Mouse (Mus musculus) midbrain, embryonic 10.5 days (tissue): ENCODE results near the gene Map3k6. TPM values are rescaled to one million over a fixed set of nuclear protein-coding genes. Genes with fewer than 3 reads are reported as not detected.

Experiments used
- DNase-seq: peaks from one replicate; pipeline ENCODE4 v3.0.0-alpha.2; 2017; ENCODE audit warnings: low spot score
- H3K27ac ChIP-seq: fragments of 300-500 bp; sonication (generic); replicated peaks from 2 replicates; pipeline ENCODE4 v1.5.1; 2016; ENCODE audit warnings: mild to moderate bottlenecking
- H3K27me3 ChIP-seq: fragments of 300-500 bp; sonication (generic); 2 replicates; pipeline ENCODE4 v1.6.1; 2016; ENCODE audit warnings: low read depth, mild to moderate bottlenecking; ENCODE audit not compliant: poor library complexity, severe bottlenecking
- H3K36me3 ChIP-seq: fragments of 300-500 bp; sonication (generic); 2 replicates; pipeline ENCODE4 v1.6.1; 2016; ENCODE audit warnings: mild to moderate bottlenecking, moderate library complexity
- H3K4me1 ChIP-seq: fragments of 300-500 bp; sonication (generic); 2 replicates; pipeline ENCODE4 v1.6.1; 2016
- H3K4me3 ChIP-seq: fragments of 300-500 bp; sonication (generic); 2 replicates; pipeline ENCODE4 v1.5.1; 2016; ENCODE audit warnings: mild to moderate bottlenecking, moderate library complexity
- H3K9me3 ChIP-seq: fragments of 300-500 bp; sonication (generic); replicated peaks from 2 replicates; pipeline ENCODE4 v1.6.1; 2016; ENCODE audit warnings: mild to moderate bottlenecking
- WGBS: fragments of 180-500 bp; shearing (Covaris S2); methylation state at CpG from one replicate; pipeline ENCODE4 v1.1.7; 2016; 5-methylcytosine and 5-hydroxymethylcytosine counted together
- polyA plus RNA-seq: library from polyadenylated mRNA; unstranded; fragments of >200 nt; fragmentation: Nextera tagmentation; extraction: Ambion mirVana; gene quantifications from 2 replicates; pipeline ENCODE4 v1.2.1, GENCODE M21; 2016

Map3k6 gene
- polyA plus RNA-seq, 1 experiment from 2014 or later = 2.6 TPM

DNA sequence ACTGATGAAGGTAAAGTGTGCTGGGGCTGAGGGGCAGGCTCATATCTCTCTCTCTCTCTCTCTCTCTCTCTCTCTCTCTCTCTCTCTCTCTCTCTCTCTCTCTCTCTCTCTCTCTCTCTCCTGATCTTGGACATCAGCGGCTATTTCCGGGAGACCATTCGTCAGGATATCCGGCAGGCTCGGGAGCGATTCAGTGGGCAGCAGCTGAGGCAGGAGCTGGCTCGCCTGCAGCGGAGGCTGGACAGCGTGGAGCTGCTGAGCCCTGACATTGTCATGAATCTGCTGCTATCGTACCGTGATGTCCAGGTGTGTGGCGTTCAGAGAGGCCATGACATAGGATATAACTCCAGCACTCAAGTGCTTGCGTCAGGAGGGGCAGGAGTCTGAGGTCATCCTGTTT is 2.9 kb downstream of the Map3k6 start:
- Histone ChIP-seq H3K4me3 (no peak overlapping the region), H3K27me3 (peaks cover 99% of the 10 kb centered on the region), H3K36me3 (no peaks in the 10 kb centered on the region), H3K27ac (no peak overlapping the region), H3K9me3 (no peaks in the 10 kb centered on the region), H3K4me1 (peaks cover 33% of the 10 kb centered on the region)
- WGBS = 78% methylated on average over 13 of the region's 13 CpGs
- DNase-seq = no peak

DNA sequence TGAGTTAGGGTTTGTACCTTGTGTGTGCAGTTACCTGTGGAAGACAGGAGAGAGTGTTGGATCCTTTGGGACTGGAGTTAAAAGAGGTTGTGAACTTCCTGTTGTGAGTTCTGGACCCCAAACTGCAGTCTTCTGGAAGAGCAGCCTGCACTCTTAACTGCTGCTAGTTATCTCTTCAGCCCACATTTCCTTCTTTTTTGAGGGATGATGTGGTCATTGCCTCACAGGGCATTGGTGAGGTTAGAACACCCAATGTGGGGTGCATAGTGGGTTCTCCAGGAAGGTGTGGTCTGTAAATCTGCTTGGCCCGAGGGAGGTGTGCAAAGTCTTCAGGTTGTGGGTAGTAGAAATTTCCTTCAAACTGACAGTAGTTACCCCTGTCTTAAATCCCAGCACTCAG is 3.7 kb downstream of the Map3k6 start:
- Histone ChIP-seq H3K9me3 (no peaks in the 10 kb centered on the region), H3K27ac (no peak overlapping the region), H3K27me3 (peaks cover 99% of the 10 kb centered on the region), H3K4me3 (no peak overlapping the region), H3K36me3 (no peaks in the 10 kb centered on the region), H3K4me1 (peaks cover 33% of the 10 kb centered on the region)
- 93% methylated on average over 1 of the region's 1 CpGs for WGBS
- DNase-seq = no peak

DNA sequence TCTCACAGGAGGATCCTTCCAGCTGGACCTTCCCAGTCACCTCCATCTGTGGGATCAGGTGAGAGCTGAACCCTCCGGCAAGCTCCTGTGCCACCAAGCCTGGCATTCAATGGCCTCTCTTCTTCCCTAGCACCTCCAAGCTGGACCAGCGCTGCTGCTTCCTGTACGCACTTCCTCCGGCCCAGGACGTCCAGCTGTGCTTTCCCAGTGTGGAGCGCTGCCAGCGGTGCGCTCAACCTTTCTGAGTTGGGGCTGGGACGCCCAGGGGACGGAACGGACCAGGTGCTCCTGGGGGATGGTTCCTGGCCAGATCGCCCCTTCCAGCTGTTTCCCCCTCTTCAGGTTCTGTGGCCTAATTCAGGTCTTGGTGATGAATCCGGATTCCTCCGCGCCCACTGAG is 6.5 kb downstream of the Map3k6 start:
- WGBS = 18% methylated on average over 15 of the region's 15 CpGs
- H3K27me3 ChIP-seq = peaks cover 100% of the 10 kb centered on the region
- H3K4me1 ChIP-seq = peaks cover 34% of the 10 kb centered on the region
- DNase-seq = no peak
- H3K27ac ChIP-seq = no peak overlapping the region
- H3K36me3 ChIP-seq = no peaks in the 10 kb centered on the region
- H3K9me3 ChIP-seq = no peaks in the 10 kb centered on the region
- no peak overlapping the region for H3K4me3 ChIP-seq

DNA sequence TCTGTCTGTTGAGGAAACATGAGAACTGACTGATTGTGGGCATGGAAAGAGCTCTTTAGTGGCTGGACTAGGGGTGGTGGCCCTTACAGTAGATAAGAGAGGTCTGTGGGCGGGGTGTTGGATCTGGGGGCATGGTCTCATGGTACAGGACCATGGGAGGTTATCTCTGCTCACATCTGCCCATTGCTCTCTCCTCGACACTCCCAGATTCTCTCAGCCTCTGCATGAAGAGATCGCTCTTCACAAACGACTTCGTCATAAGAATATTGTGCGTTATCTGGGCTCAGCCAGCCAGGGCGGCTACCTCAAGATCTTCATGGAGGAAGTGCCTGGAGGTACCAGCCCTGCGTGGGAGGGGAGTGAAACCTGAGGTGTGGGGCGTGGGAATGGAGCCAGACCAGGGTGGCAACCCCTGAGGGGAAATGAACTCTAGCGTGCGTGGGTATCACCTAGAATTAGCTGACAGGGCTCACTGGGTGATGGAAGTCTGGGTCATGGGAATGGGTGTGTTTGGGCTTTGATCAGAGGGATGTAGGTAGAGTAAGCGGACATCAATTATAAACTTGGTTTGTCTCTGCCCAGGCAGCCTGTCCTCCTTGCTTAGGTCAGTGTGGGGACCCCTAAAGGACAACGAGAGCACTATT is 7.3 kb downstream of the Map3k6 start:
- Histone ChIP-seq H3K27ac (no peak overlapping the region), H3K9me3 (no peaks in the 10 kb centered on the region), H3K36me3 (no peaks in the 10 kb centered on the region), H3K27me3 (peaks cover 100% of the 10 kb centered on the region), H3K4me1 (peaks cover 32% of the 10 kb centered on the region), H3K4me3 (no peak overlapping the region)
- WGBS = 77% methylated on average over 13 of the region's 13 CpGs
- no peak for DNase-seq

DNA sequence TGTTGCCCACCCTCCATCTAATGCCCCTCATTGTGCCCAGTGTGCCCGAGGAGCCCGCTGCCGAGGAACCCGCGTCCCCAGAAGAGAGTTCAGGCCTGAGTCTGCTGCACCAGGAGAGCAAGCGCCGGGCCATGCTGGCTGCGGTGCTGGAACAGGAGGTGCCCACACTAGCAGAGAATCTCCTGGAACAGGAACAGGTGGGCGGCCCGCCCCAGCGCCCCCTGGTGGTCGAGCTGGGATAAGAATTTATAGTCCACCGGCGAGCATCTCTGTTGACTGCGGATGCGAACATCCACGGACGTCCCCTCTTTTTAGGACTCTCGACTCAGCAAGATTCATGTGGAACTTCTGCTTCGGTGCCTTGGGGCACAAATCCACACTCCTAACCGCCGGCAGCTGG is 10.0 kb downstream of the Map3k6 start:
- Histone ChIP-seq H3K27me3 (peaks cover 100% of the 10 kb centered on the region), H3K27ac (peak overlapping the region; percentile 55; the same call in 1 of the 2 replicates), H3K4me1 (peaks cover 24% of the 10 kb centered on the region), H3K9me3 (no peaks in the 10 kb centered on the region), H3K36me3 (no peaks in the 10 kb centered on the region), H3K4me3 (peak overlapping the region; percentile 57)
- peak; percentile 82 for DNase-seq
- 2% methylated on average over 22 of the region's 22 CpGs for WGBS

DNA sequence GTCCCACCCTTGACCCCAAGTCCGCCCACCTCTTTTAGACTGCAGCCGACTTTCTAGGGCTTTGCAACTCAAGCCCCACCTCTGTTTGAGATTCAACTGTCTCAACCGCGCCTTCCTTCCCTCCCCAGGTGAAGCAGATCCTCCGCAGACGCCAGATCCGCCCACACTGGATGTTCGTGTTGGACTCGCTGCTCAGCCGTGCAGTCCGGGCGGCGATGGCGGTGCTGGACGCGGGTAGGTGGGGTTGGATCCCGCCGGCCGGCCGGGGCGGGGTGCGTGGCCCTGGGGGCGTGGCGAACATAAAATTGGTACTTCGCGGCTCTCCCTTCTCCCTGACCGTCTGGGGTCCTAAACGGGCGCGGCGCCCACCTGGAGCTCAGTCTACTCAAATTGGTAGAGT is 10.6 kb downstream of the Map3k6 start:
- peak; percentile 43 for DNase-seq
- Histone ChIP-seq H3K4me3 (peak overlapping the region; percentile 57), H3K9me3 (no peaks in the 10 kb centered on the region), H3K36me3 (no peaks in the 10 kb centered on the region), H3K4me1 (peaks cover 24% of the 10 kb centered on the region), H3K27me3 (peaks cover 100% of the 10 kb centered on the region), H3K27ac (peak overlapping the region; percentile 38; the same call in 1 of the 2 replicates)
- 0% methylated on average over 31 of the region's 31 CpGs for WGBS

DNA sequence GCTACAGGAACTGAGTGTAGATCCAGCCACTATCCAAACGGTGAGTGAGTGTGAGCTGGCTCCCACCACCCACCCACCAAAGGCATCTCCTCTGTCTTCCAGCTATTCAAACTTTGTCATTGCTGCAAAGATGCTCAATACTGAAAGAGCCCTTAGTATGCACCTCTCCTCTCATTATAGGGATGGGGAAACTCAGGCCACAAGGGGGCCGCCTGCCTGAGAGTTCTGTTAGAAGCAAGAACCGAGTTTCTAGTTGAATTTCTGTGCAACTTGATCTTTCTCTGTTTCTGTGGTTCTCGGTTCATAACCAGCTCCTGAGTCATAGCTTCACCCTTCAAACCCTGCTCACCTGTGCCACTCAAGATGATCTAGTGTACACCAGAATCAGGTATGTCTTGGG is 11.5 kb downstream of the Map3k6 start:
- Histone ChIP-seq H3K36me3 (no peaks in the 10 kb centered on the region), H3K9me3 (no peaks in the 10 kb centered on the region), H3K4me3 (no peak overlapping the region; the same call in 1 of the 2 replicates), H3K4me1 (peaks cover 27% of the 10 kb centered on the region), H3K27ac (no peak overlapping the region), H3K27me3 (peaks cover 100% of the 10 kb centered on the region)
- 27% methylated on average over 4 of the region's 4 CpGs for WGBS
- DNase-seq = no peak

DNA sequence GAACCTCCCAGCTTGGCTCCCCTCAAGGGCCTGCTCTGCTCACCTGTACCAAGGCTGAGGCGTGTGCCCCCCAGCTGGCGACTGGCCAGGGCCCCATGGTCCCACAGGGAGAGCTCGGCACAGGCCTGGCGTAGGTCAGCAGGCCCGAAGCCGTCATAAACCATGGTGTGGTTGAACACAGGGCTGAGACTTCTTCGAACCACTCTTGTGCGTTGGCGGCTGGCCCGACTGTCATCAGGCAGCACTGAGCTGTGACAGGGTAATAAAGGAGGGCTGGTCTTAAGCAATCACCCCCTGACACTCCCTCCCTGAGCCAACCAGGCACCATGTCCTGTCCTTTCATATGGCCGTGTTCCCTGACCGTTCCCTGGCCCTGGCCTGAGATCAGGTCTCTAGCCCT is 12.8 kb downstream of the Map3k6 start:
- no peak overlapping the region for H3K27ac ChIP-seq
- no peak overlapping the region for H3K4me3 ChIP-seq
- WGBS = 88% methylated on average over 12 of the region's 12 CpGs
- H3K4me1 ChIP-seq = peaks cover 27% of the 10 kb centered on the region
- no peak for DNase-seq
- peaks cover 100% of the 10 kb centered on the region for H3K27me3 ChIP-seq
- H3K9me3 ChIP-seq = no peaks in the 10 kb centered on the region
- no peaks in the 10 kb centered on the region for H3K36me3 ChIP-seq

DNA sequence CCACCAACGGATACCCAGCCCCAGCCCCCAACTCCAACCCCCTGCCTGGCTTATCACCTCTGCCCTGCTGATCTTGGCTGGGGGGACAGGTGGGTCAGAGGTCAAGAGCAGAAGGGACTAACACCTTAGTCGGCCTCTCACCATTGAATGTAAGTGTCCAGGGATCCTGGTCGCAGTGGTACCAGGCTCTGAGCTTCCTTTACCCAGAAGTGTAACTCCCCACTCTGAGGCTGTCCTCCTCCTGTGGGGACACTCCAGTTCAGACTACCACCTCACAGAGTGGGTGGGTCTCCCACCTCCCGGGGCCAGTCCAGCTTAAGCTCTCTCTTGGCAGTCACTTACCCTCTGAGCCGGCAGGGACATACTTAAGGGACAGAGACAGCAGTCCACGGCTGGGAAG is 14.8 kb downstream of the Map3k6 start:
- no peak for DNase-seq
- H3K36me3 ChIP-seq = no peaks in the 10 kb centered on the region
- peaks cover 22% of the 10 kb centered on the region for H3K4me1 ChIP-seq
- H3K4me3 ChIP-seq = no peak overlapping the region
- H3K27ac ChIP-seq = no peak overlapping the region
- peaks cover 87% of the 10 kb centered on the region for H3K27me3 ChIP-seq
- no peaks in the 10 kb centered on the region for H3K9me3 ChIP-seq
- WGBS = 68% methylated on average over 6 of the region's 6 CpGs

DNA sequence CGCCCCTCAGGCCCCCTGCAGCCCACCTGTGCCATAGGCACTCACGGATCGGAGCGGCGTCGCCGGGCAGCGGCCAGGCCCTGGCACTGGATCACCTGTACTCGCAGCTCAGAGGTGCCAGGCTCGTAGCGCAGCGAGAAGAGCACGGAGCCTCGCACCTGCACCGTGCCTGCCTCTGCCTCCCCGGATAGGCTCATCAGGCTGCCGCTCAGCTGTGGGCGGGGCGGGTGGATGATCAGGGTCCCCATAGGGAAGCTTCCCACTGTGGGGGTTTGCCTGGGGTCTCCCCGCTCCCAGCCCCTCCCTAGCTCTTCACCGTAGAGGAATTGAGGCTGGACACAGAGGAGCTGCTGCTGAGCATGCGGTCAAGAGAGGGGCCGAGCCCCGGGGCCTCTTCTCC is 16.2 kb downstream of the Map3k6 start:
- no peaks in the 10 kb centered on the region for H3K9me3 ChIP-seq
- 0 out of 2 replicates have a peak overlapping the region, but pooled peaks have one; percentile 14 for H3K4me3 ChIP-seq
- H3K36me3 ChIP-seq = no peaks in the 10 kb centered on the region
- peaks cover 7% of the 10 kb centered on the region for H3K4me1 ChIP-seq
- peaks cover 72% of the 10 kb centered on the region for H3K27me3 ChIP-seq
- 0 out of 2 replicates have a peak overlapping the region, but pooled peaks have one; percentile 15 for H3K27ac ChIP-seq
- WGBS = 20% methylated on average over 24 of the region's 24 CpGs
- no peak for DNase-seq

DNA sequence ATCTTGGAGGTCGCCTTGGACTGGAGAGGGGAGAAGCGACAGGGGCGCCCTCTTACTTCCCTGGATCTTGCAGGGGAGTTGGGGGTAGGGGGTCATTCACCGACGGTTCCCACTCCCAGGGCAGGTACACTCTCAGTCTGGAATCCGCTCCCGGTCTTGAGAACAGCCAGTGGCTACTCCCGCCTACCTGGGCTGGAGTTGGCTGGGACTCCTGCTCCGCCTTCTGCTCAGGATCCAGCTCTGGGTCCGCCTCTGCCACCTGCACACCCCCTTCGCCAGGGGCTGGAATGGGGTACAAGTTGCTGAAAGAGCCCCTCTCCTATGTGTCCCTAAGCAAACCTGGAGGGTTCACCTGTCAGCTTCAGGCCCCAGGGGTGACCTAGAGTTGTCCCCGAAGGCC is 16.6 kb downstream of the Map3k6 start:
- Histone ChIP-seq H3K27ac (no peak overlapping the region), H3K4me3 (no peak overlapping the region), H3K9me3 (no peaks in the 10 kb centered on the region), H3K27me3 (peaks cover 68% of the 10 kb centered on the region), H3K36me3 (no peaks in the 10 kb centered on the region), H3K4me1 (peaks cover 7% of the 10 kb centered on the region)
- no peak for DNase-seq
- WGBS = 32% methylated on average over 12 of the region's 12 CpGs

DNA sequence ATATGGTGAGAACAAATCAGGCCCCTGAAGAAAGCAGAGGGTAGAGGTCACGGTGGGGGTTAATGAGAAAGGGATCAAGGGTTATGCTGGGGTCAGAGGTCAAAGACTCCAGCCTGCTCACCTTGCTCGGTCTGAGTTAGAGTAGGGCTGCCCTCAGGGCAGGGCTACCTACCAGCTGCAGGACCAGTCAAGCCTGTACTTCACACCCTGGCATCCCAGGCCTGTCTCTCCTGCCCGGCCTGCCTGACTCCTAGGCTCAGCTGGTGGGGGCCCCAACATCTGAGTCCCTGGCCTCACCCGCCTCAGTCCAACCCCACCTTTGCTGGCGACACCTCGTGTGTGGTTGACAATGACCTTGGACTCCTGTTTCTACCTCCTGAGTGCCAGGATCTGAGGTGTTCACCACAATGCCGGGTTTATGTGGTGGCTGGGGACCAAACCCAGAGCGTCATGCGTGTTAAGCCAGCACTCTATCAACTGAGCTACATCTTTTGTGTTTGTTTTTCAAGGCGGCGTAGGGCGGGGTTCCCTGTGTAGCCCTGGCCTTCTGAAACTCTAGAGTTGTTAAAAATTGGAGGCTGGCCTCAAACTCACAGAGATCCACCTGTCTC is 17.3 kb downstream of the Map3k6 start:
- no peak for DNase-seq
- Histone ChIP-seq H3K27ac (no peak overlapping the region), H3K4me3 (no peak overlapping the region), H3K36me3 (peaks cover under 1% of the 10 kb centered on the region; the same call in 1 of the 2 replicates), H3K4me1 (peaks cover 7% of the 10 kb centered on the region), H3K9me3 (no peaks in the 10 kb centered on the region), H3K27me3 (peaks cover 62% of the 10 kb centered on the region)
- 81% methylated on average over 12 of the region's 12 CpGs for WGBS

DNA sequence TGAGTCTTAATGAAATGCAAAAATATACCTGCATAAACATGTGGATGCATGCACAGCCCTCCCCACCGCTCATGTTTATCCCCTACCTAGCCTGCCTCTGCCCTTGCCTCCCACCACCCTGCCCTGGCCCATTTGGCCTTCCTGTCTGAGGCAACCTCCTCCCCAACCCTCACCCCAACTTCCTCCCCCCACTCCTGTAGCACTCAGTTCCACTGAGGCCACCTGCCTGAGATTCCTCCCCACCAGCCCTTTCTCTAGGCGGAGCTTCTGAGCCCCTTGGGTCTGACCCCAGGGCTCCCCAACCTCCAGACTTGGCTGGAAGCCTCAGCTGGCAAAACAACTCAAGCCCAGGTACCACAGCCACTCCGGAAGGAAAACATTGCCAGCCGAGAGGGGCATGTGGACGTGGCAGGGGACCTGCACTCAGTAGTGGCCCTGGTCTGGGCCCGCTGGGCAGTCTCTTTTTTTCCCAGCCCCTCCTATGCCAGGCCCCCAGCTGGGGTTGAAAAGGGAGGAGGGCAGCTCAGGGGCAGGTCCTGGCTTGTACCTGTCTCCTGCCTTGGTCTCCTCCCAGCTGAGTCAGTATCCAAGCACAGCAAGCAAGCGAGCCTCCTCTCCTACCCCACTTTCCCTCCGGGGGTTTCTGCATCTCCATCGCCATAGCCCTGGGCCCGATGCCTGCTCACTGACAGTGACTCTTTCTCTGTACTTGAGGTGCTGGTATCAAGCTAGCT is 21.2 kb downstream of the Map3k6 start:
- peaks cover 23% of the 10 kb centered on the region for H3K27me3 ChIP-seq
- DNase-seq = no peak
- WGBS = 51% methylated on average over 10 of the region's 10 CpGs
- H3K9me3 ChIP-seq = peaks cover 15% of the 10 kb centered on the region
- 0 out of 2 replicates have a peak overlapping the region, but pooled peaks have one; percentile 39 for H3K27ac ChIP-seq
- H3K36me3 ChIP-seq = peaks cover 40% of the 10 kb centered on the region
- peaks cover 5% of the 10 kb centered on the region for H3K4me1 ChIP-seq
- H3K4me3 ChIP-seq = no peak overlapping the region
